Mouse (Mus musculus) stomach, postnatal 0 days (tissue): Measurements from ENCODE around the gene Olfr1380.
"Not testable (repeated sequence)": the region's sequence is repeated elsewhere in the genome, so short reads cannot be mapped to it uniquely, and the experiment has no call there.

Experiments
- CTCF ChIP-seq: IDR thresholded peaks from 2 replicates; pipeline ENCODE4 v1.5.1; 2016; ENCODE audit warnings: antibody characterized with exemption, low read depth, mild to moderate bottlenecking, moderate library complexity
- EP300 ChIP-seq: optimal IDR thresholded peaks from 2 replicates; pipeline ENCODE3; 2016; ENCODE audit warnings: antibody characterized with exemption

DNA sequence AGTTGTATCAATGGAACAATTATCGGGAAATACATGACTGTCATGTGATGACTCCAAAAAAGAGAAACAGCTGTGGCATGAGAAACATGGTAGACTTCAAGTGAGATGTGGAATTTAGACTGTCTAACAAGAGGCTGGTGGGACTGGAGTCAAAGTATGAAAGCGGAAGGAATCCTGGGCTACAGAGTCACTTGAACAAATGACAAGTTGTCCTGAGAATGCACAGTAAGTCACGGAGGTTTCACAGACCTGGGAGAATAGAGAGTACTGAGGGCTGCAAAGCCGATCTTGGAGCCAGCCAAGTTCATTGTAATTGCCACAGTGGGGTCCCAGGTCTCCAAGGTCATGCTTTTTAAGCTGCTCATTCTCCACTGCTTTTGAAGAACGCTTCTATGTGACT lies at the start of gene Olfr1380:
- TF ChIP-seq CTCF, EP300: not testable (repeated sequence)
